Mouse (Mus musculus): ENCODE results near the gene Gm42417. TPM values are rescaled to one million over a fixed set of nuclear protein-coding genes. Genes with fewer than 3 reads are reported as not detected.

Gm42417 gene
- total RNA-seq, 2 experiments from 2014 or later = 193 to 229 TPM

DNA sequence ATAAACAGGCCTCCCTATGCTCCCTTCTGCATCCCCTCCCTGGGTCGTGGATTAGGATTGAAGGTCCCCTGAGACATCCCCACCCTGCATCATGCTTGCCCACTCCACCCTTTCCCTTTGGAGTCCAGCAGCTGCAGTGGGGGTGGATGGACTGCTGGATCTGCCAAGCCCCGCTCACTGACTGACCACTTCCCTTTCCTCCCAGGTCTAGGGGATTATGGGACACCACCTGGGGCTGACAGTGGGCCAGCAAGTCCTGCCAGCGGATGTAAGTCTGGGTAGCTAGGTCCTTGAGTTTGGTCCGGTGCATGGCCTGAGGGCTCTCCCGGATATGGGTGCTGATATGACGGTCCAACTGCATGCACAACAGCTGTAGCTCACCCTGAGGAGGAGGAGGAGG lies 24.9 kb upstream of the Gm42417 start:
- DNase-seq = peak; percentile 40

- DNase-seq = no peak
Measured at GRCm38 (mm10) chr1:36563632-36564031, 24.4 kb upstream of the Gm42417 start.

GRCm38 (mm10) chr1:36563197-36563596 lies 24.0 kb upstream of the Gm42417 start:
- peak; percentile 28 for DNase-seq

DNA sequence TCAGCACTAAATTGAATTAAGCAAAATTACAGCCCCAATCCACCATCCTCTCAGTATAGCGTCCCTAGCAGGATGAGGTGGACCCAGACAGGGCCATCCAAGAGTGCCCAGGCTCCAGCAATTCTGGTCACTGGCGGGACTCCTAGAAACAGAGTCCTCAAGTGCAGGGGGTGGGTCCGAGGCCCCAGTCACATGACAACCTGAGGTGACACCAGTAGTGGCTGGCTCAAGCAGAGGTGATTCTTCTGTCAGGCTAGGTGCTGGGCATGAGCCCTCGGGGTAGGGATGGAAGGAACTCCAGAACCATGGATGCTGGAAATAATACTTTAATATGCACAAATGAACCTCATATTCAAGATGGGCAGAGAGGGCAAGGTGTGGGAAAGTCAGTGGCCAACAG lies 23.2 kb upstream of the Gm42417 start:
- no peak for DNase-seq

- no peak for DNase-seq
Measured at GRCm38 (mm10) chr1:36560903-36561302, 21.7 kb upstream of the Gm42417 start.

DNA sequence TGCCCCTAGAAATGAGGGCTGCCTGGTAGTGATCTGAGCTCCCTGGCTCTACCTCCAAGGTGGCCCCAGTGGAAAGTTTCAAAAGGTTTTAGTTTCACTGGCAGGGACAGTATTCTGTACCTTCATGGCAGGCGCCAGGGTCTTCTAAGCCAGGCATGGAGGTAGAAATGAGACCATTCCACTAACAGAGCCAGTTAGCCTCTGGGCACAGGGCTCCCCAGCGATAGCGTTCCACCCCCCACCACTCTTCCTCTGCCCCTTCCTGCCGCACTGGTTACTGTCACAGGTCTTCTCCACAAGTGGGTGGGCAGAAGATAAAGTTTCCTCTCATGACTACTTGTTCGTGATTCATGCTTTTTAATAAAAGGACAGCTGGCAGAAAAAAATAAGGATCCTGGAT lies 20.7 kb upstream of the Gm42417 start:
- DNase-seq = no peak

DNA sequence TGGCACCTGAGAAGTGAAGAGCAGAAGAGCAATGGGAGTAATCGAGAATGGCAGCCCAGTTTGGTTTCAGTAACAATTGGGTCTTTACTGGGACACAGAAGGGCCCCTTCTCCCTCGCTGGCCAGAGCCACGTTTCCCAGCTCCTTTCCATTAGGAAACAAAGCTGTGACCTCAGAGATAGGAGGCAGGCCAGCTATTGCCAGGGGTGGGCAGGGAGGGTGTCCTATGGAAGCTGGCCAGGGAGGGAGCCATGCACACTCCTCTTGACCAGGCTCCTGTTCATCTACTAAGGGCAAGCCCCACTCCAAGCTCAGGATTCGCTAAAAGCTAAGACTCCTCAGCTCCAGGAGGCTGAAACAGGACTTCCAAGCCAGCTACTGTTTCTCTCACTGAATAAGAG lies 20.0 kb upstream of the Gm42417 start:
- DNase-seq = no peak

DNA sequence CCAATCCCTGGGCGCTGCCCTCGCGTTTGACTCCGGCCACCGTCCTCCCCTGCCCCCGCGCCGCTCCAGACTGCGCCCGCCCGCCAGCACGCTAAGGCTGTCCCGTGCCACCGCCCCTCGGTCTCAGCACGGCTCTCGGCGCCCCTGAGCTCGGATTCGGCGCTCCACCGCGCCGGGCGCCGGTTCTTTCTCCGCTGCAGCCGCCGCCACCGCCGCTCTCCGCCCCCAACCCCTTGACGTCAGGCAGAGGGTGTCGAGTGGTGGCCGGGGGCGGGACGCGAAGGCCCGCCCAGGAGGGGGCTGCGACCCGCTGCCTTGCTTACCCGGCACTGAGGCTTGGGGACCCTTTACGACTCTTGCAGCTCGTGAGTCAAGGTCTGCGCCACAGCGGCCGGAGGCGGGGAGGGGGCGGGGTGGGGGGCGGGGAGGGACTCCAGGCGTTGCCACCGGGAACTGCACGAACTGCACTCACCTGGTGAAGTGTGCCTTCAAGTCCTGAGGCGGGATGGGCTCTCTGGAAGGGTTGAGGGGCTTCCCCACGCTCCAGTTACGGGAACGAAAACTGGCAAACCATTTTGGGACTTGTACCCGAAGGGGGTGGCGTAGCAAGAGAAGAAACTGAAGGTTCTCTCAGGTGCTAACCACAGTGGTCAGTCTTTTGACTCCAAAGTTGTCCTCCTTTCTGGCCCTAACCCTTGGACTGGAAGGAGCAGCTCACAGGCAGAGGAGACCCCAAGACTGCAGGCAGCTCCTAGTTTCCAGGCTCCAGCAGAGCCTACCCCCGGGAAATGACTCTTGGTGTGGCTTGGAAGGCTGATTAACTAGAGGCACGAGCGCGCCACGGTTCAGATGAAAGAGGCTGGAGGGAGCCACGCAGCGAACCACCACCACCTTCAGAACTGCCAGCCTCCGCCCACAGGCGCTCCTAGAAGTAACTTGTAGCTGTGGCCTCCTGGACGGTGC lies 19.1 kb upstream of the Gm42417 start, which contains the start of gene Sema4c:
Sema4c (minus strand) TSS at position 319 of the 963 bp plus-strand sequence.
- DNase-seq = peak; percentile 75

GRCm38 (mm10) chr1:36557457-36558011 lies 18.3 kb upstream of the Gm42417 start:
- DNase-seq = peak; percentile 91

DNA sequence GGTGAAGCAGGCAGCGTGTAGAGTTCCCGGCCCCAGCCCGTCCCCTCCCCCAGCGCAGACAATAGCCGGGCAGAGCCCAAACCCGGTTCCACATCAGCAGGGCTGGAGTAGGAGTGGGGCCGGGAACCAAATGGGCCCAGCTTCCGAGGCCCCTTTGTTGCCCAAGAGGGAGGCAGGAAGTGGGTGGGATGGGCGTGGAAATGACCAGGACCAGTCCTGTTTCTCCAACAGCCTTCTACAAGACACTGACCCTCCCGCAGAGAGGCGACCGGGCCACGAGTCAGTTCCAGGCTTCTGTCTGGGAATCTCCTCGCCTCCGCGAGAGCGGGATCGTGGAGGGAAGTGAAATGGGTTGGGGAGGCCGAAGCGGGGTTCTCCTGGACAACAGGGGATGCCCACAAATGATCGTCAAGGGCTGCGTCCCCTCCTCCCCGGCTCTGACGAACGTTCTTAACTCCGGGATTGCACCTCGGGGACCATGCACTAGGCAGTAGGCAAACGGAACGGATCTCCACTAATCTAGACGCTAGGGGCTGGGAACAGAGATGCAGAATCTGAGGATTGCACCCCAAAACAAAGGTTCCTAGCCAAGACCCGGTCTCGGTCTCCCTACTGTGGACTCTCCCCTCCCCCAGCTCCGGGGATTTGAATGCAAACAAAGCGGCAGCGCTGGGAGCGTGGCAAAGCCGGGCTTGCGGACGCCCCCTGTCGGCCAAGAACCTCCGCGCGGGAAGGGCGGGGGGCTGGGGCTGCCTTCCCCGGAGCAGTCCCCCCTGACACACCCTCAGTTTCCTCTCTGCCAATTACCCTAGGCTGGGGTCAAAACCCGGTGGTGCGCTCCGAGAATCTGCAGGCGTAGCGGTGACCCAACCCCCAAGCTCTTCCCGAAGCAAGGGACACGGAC lies 17.6 kb upstream of the Gm42417 start:
- DNase-seq = peak; percentile 96

DNA sequence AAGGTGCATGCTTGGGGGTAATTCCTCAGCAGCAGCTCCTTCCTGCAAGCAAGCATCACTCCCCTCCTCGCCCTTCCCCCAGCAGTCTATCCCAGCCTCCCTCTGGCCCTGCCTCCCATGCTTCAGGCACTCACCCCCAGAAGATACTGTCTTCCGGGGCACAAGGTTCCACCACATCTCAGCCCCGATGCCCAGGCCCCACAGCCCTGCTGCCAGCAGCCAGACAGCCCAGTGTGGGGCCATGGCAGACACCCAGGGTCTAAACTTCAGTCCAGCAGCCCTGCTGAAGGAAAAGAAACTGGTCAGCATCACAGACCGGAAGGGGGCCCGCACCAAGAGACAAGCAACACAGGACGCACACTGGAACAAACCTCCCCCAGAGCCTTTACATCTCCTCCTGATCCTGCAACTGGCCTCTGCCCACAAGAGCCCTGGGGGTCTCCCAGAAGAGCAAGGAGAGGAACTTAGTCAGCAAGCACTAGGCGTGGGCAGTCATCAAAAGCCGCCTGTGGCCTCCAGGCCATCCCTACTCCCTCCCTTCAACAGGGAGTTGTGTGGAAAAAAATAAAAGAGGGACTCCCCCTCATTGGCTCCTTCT lies 16.7 kb upstream of the Gm42417 start:
- DNase-seq = no peak

GRCm38 (mm10) chr1:36554633-36555399 lies 15.6 kb upstream of the Gm42417 start:
- DNase-seq = no peak

DNA sequence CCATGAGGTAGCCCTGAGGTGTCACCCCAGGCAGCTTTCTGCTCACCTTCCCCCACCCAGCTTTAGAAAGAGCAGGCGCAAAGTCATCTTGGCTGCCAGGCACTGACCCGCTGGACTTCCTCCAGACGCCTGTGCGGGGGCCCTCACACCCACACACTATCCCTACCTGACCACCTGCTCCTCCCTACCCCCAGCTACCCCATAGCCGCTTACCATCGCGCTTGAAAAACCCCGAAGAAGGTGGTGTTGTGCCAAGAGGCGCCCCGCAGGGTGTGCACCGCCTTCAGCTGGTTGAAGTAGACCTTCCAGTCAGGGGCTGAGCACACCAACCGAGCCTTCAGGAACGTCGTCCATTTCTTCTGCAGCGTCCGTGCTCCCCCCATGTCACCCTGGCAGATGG lies 13.3 kb upstream of the Gm42417 start:
- DNase-seq = no peak

DNA sequence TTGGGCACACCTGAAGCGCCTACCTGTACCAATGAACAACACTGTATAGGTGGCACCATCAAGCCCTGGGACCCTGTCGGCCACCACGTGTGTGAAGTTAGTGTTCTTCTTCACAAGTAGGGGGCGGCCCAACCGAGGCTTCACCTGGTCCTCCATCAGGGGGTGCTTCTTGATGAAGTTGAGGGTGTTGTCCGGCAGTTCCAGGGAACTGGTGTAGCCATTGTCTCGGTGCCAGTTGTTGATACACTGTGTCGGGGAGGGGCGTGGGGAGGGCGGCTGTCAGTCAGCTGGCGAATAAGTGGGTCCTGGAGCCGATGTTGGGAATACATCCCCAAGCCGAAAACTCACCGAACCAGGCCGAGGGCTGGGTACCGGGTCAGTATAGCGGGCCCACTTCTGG lies 12.7 kb upstream of the Gm42417 start:
- no peak for DNase-seq

GRCm38 (mm10) chr1:36550075-36550863 lies 11.0 kb upstream of the Gm42417 start:
- no peak for DNase-seq

DNA sequence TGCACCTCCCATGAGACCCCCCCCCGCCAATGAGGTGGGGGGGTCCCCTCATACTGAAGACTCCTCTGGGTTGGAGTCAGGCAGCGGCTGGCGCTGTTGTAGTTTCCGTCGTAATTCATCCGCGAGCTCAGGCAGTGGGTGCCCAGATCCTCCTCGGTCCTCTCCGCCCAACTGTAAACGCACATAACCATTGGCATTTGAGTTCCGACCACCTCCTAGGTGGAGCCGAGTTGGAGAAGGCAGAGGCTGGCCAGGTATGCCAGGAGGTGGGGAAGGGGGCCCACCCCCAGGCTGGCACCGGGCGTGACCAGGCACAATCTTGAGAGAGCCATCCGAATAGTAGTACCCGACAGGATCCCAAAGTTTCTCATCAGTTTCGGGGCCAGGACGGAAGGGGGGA lies 10.3 kb upstream of the Gm42417 start:
- no peak for DNase-seq

- no peak for DNase-seq
Measured at GRCm38 (mm10) chr1:36548771-36549170, 9.5 kb upstream of the Gm42417 start.

DNA sequence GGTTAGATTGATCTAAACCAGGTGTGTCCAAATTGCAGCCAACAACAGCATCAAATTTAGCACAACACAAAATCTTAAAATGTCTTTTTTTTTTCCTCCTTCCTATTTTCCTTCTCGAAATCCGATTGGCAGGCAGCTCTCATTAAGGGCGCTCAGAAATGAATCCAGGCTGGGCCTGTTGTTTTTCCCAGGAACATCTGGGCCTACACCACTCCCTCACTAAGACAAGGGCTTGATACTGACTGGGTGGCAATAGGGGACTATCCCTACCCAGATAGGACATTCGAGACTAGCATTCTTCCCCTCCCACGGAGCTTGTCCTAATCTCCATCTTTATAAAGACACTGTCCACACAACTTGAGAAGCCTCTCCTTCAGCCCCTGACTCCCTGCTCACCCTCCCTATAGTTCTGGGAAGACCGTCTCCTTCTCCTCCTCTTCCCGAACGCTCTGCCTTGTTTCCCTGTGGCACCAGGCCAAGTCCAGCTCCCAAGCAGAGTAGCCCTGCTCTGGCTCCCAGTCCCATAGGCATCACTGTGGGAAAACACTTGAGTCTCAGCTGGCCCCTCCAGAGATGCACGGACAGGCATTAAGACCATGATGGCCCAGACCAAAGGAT lies 8.9 kb upstream of the Gm42417 start:
- peak; percentile 67 for DNase-seq

DNA sequence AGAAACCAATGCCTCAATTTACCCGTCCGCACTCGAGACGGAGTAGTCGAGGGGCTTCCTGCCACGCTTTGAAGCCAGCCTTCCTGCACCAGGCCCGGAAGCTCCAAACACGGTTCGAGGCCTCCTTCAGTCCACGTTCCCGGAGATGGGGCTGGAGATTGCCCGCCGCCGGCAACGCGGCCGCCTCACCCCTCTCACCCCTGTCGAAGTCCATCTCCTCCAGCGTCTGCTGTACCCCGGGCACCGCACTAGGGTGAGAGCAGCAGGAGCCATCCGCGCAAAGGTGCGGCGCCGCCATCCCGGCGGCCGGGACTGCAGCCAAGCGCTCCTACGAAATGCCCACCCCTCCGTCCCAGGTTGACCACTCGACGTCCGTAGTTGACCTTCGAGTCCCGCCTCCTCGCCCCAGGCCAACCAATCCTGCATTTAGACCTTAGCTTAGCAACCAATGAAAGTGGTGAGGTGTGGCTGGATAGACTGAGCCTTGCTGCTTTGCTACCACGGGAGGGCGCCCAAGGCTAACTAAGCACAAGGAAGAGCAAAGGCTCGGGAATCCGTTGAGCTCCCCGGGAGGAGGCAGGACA lies 7.8 kb upstream of the Gm42417 start, which contains the start of gene Ankrd39:
Ankrd39 (minus strand) TSS at position 558 of the 584 bp plus-strand sequence.
- peak; percentile 95 for DNase-seq

All from gastrocnemius, postnatal 10 days (tissue).